In genomic region chr5:137350205-137351057, GRCm38 (mm10) we compare ENCODE assay signal across 7 mouse cellular contexts. TPM values are rescaled to one million over a fixed set of nuclear protein-coding genes. Genes with fewer than 3 reads are reported as not detected.
DNase-seq lines count a peak whose midpoint lies in the region; ATAC-seq and TF ChIP-seq lines count a peak whose summit lies in the region.

No protein-coding gene starts in this region.

- peak overlapping the region; percentile 90 for H3K4me2 ChIP-seq in forebrain, embryonic 11.5 days (ENCODE audit: low read depth, low read length, severe bottlenecking)
- H3K4me2 ChIP-seq in limb, embryonic 14.5 days (replicated peaks; ENCODE audit: low read depth, low read length, severe bottlenecking), result peak overlapping the region; percentile 91
- peak overlapping the region; percentile 89 for H3K4me2 ChIP-seq in stomach, embryonic 15.5 days

- H3K36me3 ChIP-seq in megakaryocyte, embryonic 14.5 days (replicated peaks; ENCODE audit: low read length), result no peaks in the 10 kb centered on the region
- H3K36me3 ChIP-seq in forebrain, embryonic 11.5 days (ENCODE audit: control insufficient read depth, insufficient read depth, low read length), result peaks cover 4% of the 10 kb centered on the region; the same call in 1 of the 2 replicates
- H3K36me3 ChIP-seq in limb, embryonic 14.5 days (ENCODE audit: control insufficient read depth, insufficient read depth, low read length), result peaks cover 20% of the 10 kb centered on the region
- peaks cover 15% of the 10 kb centered on the region for H3K36me3 ChIP-seq in stomach, embryonic 15.5 days

- H3K4me3 ChIP-seq in megakaryocyte, embryonic 14.5 days (replicated peaks), result peak overlapping the region; percentile 50
- H3K4me3 ChIP-seq in forebrain, embryonic 11.5 days (ENCODE audit: low read depth, low read length), result peak overlapping the region; percentile 88
- peak overlapping the region; percentile 90 for H3K4me3 ChIP-seq in limb, embryonic 14.5 days (replicated peaks; ENCODE audit: low read length)
- H3K4me3 ChIP-seq in stomach, embryonic 15.5 days (replicated peaks), result peak overlapping the region; percentile 82

- WGBS in forebrain, embryonic 11.5 days, result under 1% methylated on average over 55 of the region's 55 CpGs
- WGBS in limb, embryonic 14.5 days, result under 1% methylated on average over 28 of the region's 55 CpGs
- WGBS in stomach, embryonic 15.5 days, result under 1% methylated on average over 54 of the region's 55 CpGs

- TF ChIP-seq POLR2A in limb, embryonic 14.5 days (IDR thresholded peaks at IDR 0.05; ENCODE audit: borderline replicate concordance, extremely low read depth, insufficient read depth, insufficient read length), result no peak

- peak overlapping the region; percentile 81 for H3K27ac ChIP-seq in forebrain, embryonic 11.5 days (ENCODE audit: low read depth, low read length)
- peak overlapping the region; percentile 97 for H3K27ac ChIP-seq in limb, embryonic 14.5 days (replicated peaks; ENCODE audit: low read depth, low read length)
- H3K27ac ChIP-seq in stomach, embryonic 15.5 days, result peak overlapping the region; percentile 98

- peak overlapping the region; percentile 97 for H3K9ac ChIP-seq in forebrain, embryonic 11.5 days (ENCODE audit: low read length)
- H3K9ac ChIP-seq in limb, embryonic 14.5 days (ENCODE audit: low read depth, low read length, severe bottlenecking), result peak overlapping the region; percentile 95
- H3K9ac ChIP-seq in stomach, embryonic 15.5 days, result peak overlapping the region; percentile 96

- H3K27me3 ChIP-seq in megakaryocyte, embryonic 14.5 days (replicated peaks), result peaks cover 78% of the 10 kb centered on the region
- H3K27me3 ChIP-seq in forebrain, embryonic 11.5 days (ENCODE audit: control insufficient read depth, insufficient read depth, low read length), result no peaks in the 10 kb centered on the region
- no peaks in the 10 kb centered on the region for H3K27me3 ChIP-seq in limb, embryonic 14.5 days (ENCODE audit: control insufficient read depth, insufficient read depth, low read length)
- H3K27me3 ChIP-seq in stomach, embryonic 15.5 days (replicated peaks), result no peaks in the 10 kb centered on the region

- no peak for DNase-seq in forebrain, embryonic 11.5 days (ENCODE audit: low spot score)
- DNase-seq in limb, embryonic 14.5 days (ENCODE audit: low spot score), result no peak
- DNase-seq in adrenal gland, adult 18-20 months (ENCODE audit: low spot score in 2 of 2), result no peak
- DNase-seq in layer of hippocampus, postnatal 14 days (ENCODE audit: low spot score in 2 of 2), result no peak

- no peaks in the 10 kb centered on the region for H3K9me3 ChIP-seq in megakaryocyte, embryonic 14.5 days
- no peaks in the 10 kb centered on the region for H3K9me3 ChIP-seq in forebrain, embryonic 11.5 days (ENCODE audit: control insufficient read depth, low read length)
- no peaks in the 10 kb centered on the region for H3K9me3 ChIP-seq in limb, embryonic 14.5 days (ENCODE audit: control insufficient read depth, low read length)
- H3K9me3 ChIP-seq in stomach, embryonic 15.5 days, result no peaks in the 10 kb centered on the region

- H3K4me1 ChIP-seq in megakaryocyte, embryonic 14.5 days, result peaks cover 20% of the 10 kb centered on the region
- peaks cover 22% of the 10 kb centered on the region for H3K4me1 ChIP-seq in forebrain, embryonic 11.5 days (replicated peaks; ENCODE audit: control insufficient read depth, insufficient read depth, low read length)
- H3K4me1 ChIP-seq in limb, embryonic 14.5 days (ENCODE audit: control insufficient read depth, insufficient read depth, low read length), result peaks cover 35% of the 10 kb centered on the region
- peaks cover 42% of the 10 kb centered on the region for H3K4me1 ChIP-seq in stomach, embryonic 15.5 days

- ATAC-seq in megakaryocyte, adult 5-6 weeks (ENCODE audit: poor library complexity, severe bottlenecking), result no peak
- ATAC-seq in forebrain, embryonic 11.5 days (replicated peaks; ENCODE audit: low FRiP score), result peak; percentile 61
- ATAC-seq in limb, embryonic 14.5 days (ENCODE audit: low FRiP score, low read depth), result peak; percentile 66
- ATAC-seq in stomach, embryonic 15.5 days (ENCODE audit: insufficient read depth, low FRiP score, low read depth), result peak; percentile 48

RNA-seq across cellular contexts. Expression of gene Ephb4, which starts 0.5 kb away (rescaled TPM):
- polyA plus RNA-seq in megakaryocyte, embryonic 14.5 days (2012; ENCODE audit: insufficient read depth, low replicate concordance), result not detected in 2 replicates
- 0.16 TPM in 1 of 2 replicates, not detected in the other for total RNA-seq in megakaryocyte, adult 5-6 weeks (2015)
- total RNA-seq in megakaryocyte, adult 5-6 weeks (2017), result not detected in 2 replicates
- 34.6 and 35.0 TPM in 2 replicates for polyA plus RNA-seq in forebrain, embryonic 11.5 days (2014; fragmentation: Nextera tagmentation; extraction: Ambion mirVana)
- 102 and 125 TPM in 2 replicates for polyA plus RNA-seq in limb, embryonic 14.5 days (2012; rRNA removed)
- 78.1 and 92.1 TPM in 2 replicates for polyA plus RNA-seq in limb, embryonic 14.5 days (2014; fragmentation: Nextera tagmentation; extraction: Ambion mirVana)
- polyA plus RNA-seq in stomach, embryonic 15.5 days (2015; fragmentation: Nextera tagmentation; extraction: Ambion mirVana), result 35.5 and 41.4 TPM in 2 replicates
- 10 to 100 TPM; 42.4 to 47.0 TPM for total RNA-seq in adrenal gland, adult 18-20 months (2021)
- total RNA-seq in layer of hippocampus, postnatal 14 days (2021), result 1 to 10 TPM; 5.8 to 6.6 TPM

RNA-seq across cellular contexts. Expression of gene Slc12a9, which starts 17.0 kb away (rescaled TPM):
- polyA plus RNA-seq in megakaryocyte, embryonic 14.5 days (2012; ENCODE audit: insufficient read depth, low replicate concordance), result 2.5 and 6.4 TPM in 2 replicates
- total RNA-seq in megakaryocyte, adult 5-6 weeks (2015), result 12.8 and 13.4 TPM in 2 replicates
- total RNA-seq in megakaryocyte, adult 5-6 weeks (2017), result 20.9 and 21.6 TPM in 2 replicates
- 9.9 and 10.5 TPM in 2 replicates for polyA plus RNA-seq in forebrain, embryonic 11.5 days (2014; fragmentation: Nextera tagmentation; extraction: Ambion mirVana)
- polyA plus RNA-seq in limb, embryonic 14.5 days (2012; rRNA removed), result 20.2 and 26.1 TPM in 2 replicates
- polyA plus RNA-seq in limb, embryonic 14.5 days (2014; fragmentation: Nextera tagmentation; extraction: Ambion mirVana), result 8.0 and 11.9 TPM in 2 replicates
- polyA plus RNA-seq in stomach, embryonic 15.5 days (2015; fragmentation: Nextera tagmentation; extraction: Ambion mirVana), result 13.0 and 14.5 TPM in 2 replicates
- total RNA-seq in adrenal gland, adult 18-20 months (2021), result 1 to 10 TPM; 8.4 to 8.6 TPM
- total RNA-seq in layer of hippocampus, postnatal 14 days (2021), result 10 to 100 TPM; 29.7 to 35.5 TPM

RNA-seq across cellular contexts. Expression of gene Trip6, which starts 36.2 kb away (rescaled TPM):
- 35.0 and 68.0 TPM in 2 replicates for polyA plus RNA-seq in megakaryocyte, embryonic 14.5 days (2012; ENCODE audit: insufficient read depth, low replicate concordance)
- 4.1 and 4.2 TPM in 2 replicates for total RNA-seq in megakaryocyte, adult 5-6 weeks (2015)
- 2.1 and 2.9 TPM in 2 replicates for total RNA-seq in megakaryocyte, adult 5-6 weeks (2017)
- polyA plus RNA-seq in forebrain, embryonic 11.5 days (2014; fragmentation: Nextera tagmentation; extraction: Ambion mirVana), result 50.1 and 56.7 TPM in 2 replicates
- 131 and 155 TPM in 2 replicates for polyA plus RNA-seq in limb, embryonic 14.5 days (2012; rRNA removed)
- 91.0 and 105 TPM in 2 replicates for polyA plus RNA-seq in limb, embryonic 14.5 days (2014; fragmentation: Nextera tagmentation; extraction: Ambion mirVana)
- polyA plus RNA-seq in stomach, embryonic 15.5 days (2015; fragmentation: Nextera tagmentation; extraction: Ambion mirVana), result 73.2 and 73.4 TPM in 2 replicates
- total RNA-seq in adrenal gland, adult 18-20 months (2021), result 10 to 100 TPM; 30.1 to 39.4 TPM
- total RNA-seq in layer of hippocampus, postnatal 14 days (2021), result 1 to 10 TPM; 4.6 to 6.0 TPM

RNA-seq across cellular contexts. Expression of gene Srrt, which starts 43.0 kb away (rescaled TPM):
- 163 and 271 TPM in 2 replicates for polyA plus RNA-seq in megakaryocyte, embryonic 14.5 days (2012; ENCODE audit: insufficient read depth, low replicate concordance)
- 71.9 and 97.1 TPM in 2 replicates for total RNA-seq in megakaryocyte, adult 5-6 weeks (2015)
- 158 and 222 TPM in 2 replicates for total RNA-seq in megakaryocyte, adult 5-6 weeks (2017)
- polyA plus RNA-seq in forebrain, embryonic 11.5 days (2014; fragmentation: Nextera tagmentation; extraction: Ambion mirVana), result 190 TPM in 2 replicates
- polyA plus RNA-seq in limb, embryonic 14.5 days (2012; rRNA removed), result 263 and 300 TPM in 2 replicates
- polyA plus RNA-seq in limb, embryonic 14.5 days (2014; fragmentation: Nextera tagmentation; extraction: Ambion mirVana), result 104 and 109 TPM in 2 replicates
- polyA plus RNA-seq in stomach, embryonic 15.5 days (2015; fragmentation: Nextera tagmentation; extraction: Ambion mirVana), result 113 and 122 TPM in 2 replicates
- total RNA-seq in adrenal gland, adult 18-20 months (2021), result 100 to 1,000 TPM; 169 to 174 TPM
- total RNA-seq in layer of hippocampus, postnatal 14 days (2021), result 100 to 1,000 TPM; 189 to 217 TPM

RNA-seq across cellular contexts. Expression of gene Ufsp1, which starts 56.0 kb away (rescaled TPM):
- 278 and 294 TPM in 2 replicates for polyA plus RNA-seq in megakaryocyte, embryonic 14.5 days (2012; ENCODE audit: insufficient read depth, low replicate concordance)
- 0.18 and 1.4 TPM in 2 replicates for total RNA-seq in megakaryocyte, adult 5-6 weeks (2015)
- 0.24 and 0.59 TPM in 2 replicates for total RNA-seq in megakaryocyte, adult 5-6 weeks (2017)
- 6.8 and 8.0 TPM in 2 replicates for polyA plus RNA-seq in forebrain, embryonic 11.5 days (2014; fragmentation: Nextera tagmentation; extraction: Ambion mirVana)
- 10.4 and 10.5 TPM in 2 replicates for polyA plus RNA-seq in limb, embryonic 14.5 days (2012; rRNA removed)
- polyA plus RNA-seq in limb, embryonic 14.5 days (2014; fragmentation: Nextera tagmentation; extraction: Ambion mirVana), result 9.8 and 10.2 TPM in 2 replicates
- 7.8 and 8.7 TPM in 2 replicates for polyA plus RNA-seq in stomach, embryonic 15.5 days (2015; fragmentation: Nextera tagmentation; extraction: Ambion mirVana)
- 10 to 100 TPM in 1 of 2 experiments, 1 to 10 TPM in 1; 8.8 to 10.2 TPM for total RNA-seq in adrenal gland, adult 18-20 months (2021)
- 10 to 100 TPM; 18.0 to 19.9 TPM for total RNA-seq in layer of hippocampus, postnatal 14 days (2021)

Comparison
In these comparisons a context has a peak if more than half of its experiments do, and no peak if none do; other contexts are left out.
1. RNA of gene Ephb4, which starts 0.5 kb away (polyA plus RNA-seq): 78.1 to 125 TPM in limb, embryonic 14.5 days, 35.5 to 41.4 TPM in stomach, embryonic 15.5 days and 34.6 to 35.0 TPM in forebrain, embryonic 11.5 days; not detected in megakaryocyte, embryonic 14.5 days; every median in the first group is over 10 times any median in the second.
2. Peak in every context shown above with its lines, with median percentiles within 50 percentile points of each other: H3K4me3 ChIP-seq, H3K27ac ChIP-seq, H3K4me2 ChIP-seq and H3K9ac ChIP-seq.